Mouse (Mus musculus) testis, adult 2 months (tissue): ENCODE results near the gene Irak4.

Experiments
- CTCF ChIP-seq: fragments of 200-500 bp; IDR thresholded peaks from 2 replicates; pipeline ENCODE4 v1.5.1; 2012; ENCODE audit warnings: low read depth, mild to moderate bottlenecking, inconsistent platforms, low read length, moderate library complexity; ENCODE audit not compliant: control insufficient read depth, insufficient read depth, insufficient replicate concordance
- POLR2A ChIP-seq: fragments of 200-500 bp; IDR thresholded peaks from 2 replicates; pipeline ENCODE4 v1.6.1; 2012; ENCODE audit warnings: low read depth, mild to moderate bottlenecking, inconsistent platforms, low read length, moderate library complexity; ENCODE audit not compliant: control insufficient read depth

DNA sequence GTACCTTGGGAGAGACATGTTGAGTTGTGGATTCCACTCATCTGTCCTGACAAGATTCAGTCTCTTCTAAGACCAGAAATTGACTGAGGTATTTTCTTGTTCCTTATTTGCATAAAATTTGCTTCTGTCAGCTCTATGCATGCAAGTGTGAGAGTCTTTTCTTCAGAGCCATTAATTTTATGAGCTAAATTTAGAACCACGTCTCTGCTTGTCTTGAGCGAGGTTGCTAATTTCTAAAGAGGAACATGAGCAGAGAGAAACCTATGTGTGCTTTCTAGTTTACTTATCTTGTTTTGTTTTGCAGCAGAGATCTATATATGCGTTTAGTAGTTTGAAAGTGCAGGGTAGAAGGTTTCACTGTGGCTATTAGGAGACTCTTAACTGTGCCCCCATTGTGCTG, 59.0 kb downstream of the Irak4 start:
- TF ChIP-seq CTCF (no peak), POLR2A (no peak)
